Mouse (Mus musculus) kidney, adult 8-10 months (tissue): ENCODE results near the gene Ctdspl.

Source experiments
- DNase-seq, 2 experiments: peaks; one replicate each; pipeline ENCODE4 v3.0.0; 2022

The Ctdspl gene

GRCm38 (mm10) chr9:118920798-118921515 is 5.3 kb upstream of the Ctdspl start:
- DNase-seq: peak; percentile 71 to 85

DNA sequence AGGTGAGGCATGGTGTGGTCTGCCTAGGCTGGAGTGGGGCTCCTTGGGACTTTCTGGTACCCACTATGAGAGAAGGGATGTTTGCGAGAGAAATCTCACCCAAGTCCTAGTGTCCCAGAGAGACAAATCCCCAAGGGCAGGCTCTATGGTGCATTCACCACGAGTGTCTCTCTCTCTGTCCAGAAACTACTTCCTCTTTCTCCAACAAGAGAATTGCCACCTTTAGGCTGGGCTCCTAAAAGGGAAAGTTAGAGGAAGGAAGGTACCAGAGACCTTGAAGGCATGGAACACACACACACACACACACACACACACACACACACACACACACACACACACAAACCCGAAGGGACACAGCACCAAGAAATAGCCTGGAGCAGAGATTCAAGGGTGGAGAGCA is 4.3 kb upstream of the Ctdspl start:
- DNase-seq: no peak

GRCm38 (mm10) chr9:118924554-118925085 is 1.6 kb upstream of the Ctdspl start:
- no peak for DNase-seq

- DNase-seq: peak; percentile 96 to 98
Measured at GRCm38 (mm10) chr9:118925286-118926110, 755 bp upstream of the Ctdspl start.

GRCm38 (mm10) chr9:118926688-118927321 is 552 bp downstream of the Ctdspl start:
- peak; percentile 40 to 46 for DNase-seq

DNA sequence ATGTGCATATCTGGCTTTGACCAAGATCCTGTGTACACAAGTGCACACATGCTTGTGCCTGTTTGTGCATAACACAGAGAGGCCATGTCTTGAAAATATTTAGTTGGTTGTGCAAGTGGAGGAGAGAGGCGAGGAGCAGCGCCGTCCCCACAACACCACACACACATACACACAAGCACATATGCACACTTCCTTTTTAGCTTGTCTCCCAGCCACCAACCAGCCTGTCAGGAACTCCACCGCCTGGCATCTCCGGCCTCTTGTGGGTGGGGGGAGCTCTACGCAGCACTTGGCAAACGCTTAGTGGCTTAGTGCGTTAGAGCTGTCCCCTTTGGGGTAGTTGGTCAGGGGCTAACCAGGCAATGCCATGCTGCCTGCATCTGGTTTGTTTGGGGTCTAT is 1.2 kb downstream of the Ctdspl start:
- no peak for DNase-seq

GRCm38 (mm10) chr9:118928007-118928406 is 1.8 kb downstream of the Ctdspl start:
- no peak for DNase-seq

DNA sequence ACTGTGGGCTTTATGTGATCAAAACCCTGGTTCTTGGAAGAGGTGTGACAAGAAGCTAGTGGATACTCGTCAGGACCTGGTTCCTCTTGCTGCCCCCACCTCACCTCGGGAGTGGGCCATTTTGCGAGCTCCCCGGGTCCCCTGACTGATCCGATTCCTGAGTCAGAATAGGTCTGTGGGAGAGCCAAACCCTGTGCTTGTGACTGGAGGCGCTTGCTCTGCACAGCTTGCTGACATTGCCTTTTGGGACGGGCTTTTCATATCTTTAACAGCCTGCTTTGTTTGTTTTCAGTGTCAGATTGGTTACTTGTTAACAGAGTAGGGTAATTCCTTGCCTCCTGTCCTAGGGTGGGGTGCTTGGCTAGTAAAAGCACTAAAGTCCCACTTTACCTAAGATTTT is 2.4 kb downstream of the Ctdspl start:
- peak; percentile 73 to 78 for DNase-seq

DNA sequence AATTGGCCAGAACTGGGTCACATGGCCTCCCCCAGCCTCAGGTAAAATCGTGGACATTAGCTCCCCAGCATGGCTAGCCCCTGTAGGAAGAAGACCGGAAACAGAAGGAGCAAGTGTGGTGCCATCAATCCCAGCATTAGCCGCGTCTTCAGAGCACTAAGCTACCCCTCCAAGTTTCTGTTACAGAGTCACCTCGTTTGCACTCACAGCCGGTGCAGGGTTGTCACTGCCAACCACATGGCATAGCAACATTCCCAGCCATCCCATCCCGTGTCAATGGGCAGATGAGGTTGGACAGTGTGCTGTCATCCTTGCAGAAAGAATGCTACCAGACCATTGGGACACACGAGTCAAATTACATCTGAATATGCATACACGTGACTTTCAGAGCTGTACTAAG is 4.4 kb downstream of the Ctdspl start:
- DNase-seq: no peak

DNA sequence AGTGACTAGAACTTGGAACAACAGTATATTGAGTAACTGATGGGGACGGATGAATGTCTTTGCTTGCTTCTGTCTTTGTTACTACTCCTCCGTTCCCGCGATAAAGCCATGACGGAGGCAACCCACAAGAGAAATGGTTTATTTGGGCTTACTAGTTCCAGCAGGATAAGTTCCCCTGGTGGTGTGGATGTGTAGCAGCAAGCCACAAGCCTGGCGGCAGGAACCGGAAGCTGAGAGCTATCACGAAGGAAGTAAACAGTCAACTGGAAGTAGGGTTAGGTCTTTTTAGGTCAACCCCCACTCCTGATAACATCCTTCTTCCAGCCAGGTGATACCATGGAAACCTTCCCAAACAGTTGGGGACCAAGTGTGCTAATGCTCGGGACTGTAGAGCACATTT is 7.5 kb downstream of the Ctdspl start:
- DNase-seq: no peak

DNA sequence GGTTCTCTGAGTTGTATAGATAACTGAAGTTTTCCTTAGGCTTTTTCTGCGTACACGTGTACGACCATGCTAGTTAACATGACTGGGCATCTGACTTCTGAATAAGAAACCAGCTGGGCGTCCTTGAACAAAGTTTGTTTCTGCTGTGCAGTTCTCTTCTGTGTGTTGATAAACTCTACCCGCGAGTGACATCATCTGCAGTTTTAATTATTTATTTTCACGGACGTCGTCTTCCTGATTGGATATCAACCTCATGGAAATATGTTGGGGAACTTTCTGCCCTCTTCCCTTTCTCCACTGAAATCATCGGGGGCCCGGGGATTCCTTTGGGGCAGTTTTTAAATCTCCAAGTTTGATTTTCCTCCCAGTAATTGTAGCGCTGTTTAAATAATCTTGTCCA is 8.1 kb downstream of the Ctdspl start:
- no peak for DNase-seq

- no peak for DNase-seq
Measured at GRCm38 (mm10) chr9:118935098-118935497, 8.8 kb downstream of the Ctdspl start.

- DNase-seq: peak in 1 of 2 experiments; percentile 56
Measured at GRCm38 (mm10) chr9:118936071-118936470, 9.8 kb downstream of the Ctdspl start.

DNA sequence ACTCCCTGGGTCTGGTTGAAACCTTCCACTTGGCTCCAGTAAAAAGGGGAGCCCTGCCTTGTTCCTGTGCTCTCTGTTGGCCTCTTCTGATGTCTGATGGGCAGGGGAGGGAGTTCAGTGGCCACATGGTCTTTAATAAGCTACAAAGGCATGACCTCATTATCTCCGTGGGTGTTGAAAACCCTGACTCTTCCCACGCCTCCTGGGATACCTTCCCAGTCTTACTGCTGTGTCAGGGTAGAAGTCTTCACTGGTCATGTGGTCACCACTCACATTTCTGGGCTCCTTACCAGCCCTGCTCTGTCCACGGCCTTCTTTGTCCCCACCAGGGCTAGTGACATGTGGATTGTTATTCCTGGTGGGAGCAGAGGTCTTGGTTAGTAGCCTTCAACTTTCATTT is 11.3 kb downstream of the Ctdspl start:
- DNase-seq: peak; percentile 75 to 76

GRCm38 (mm10) chr9:118939410-118939809 is 13.2 kb downstream of the Ctdspl start:
- DNase-seq: peak; percentile 54 to 69

- peak in 1 of 2 experiments; percentile 48 for DNase-seq
Measured at GRCm38 (mm10) chr9:118939831-118940230, 13.6 kb downstream of the Ctdspl start.

GRCm38 (mm10) chr9:118940591-118941207 is 14.4 kb downstream of the Ctdspl start:
- DNase-seq: no peak

- DNase-seq: no peak
Measured at GRCm38 (mm10) chr9:118942030-118942429, 15.8 kb downstream of the Ctdspl start.

DNA sequence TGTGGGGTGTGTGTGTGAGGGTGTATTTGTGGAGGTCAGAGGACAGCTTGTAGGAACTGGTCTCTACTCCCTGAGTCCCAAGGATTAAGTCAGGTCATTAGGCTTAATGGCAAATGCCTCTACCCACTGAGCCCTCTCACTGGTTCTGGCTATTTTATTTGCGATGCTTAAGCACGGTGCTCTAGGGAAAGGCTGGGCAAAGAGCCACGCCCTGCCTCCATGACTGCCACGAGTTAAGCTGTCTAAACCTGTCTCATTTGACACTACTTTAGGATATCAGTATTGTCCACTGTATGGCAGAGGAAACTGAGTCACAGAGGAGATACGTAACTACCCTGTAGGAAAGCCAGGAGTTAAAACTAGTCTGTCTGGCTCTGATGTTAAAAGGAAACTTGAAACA is 17.7 kb downstream of the Ctdspl start:
- no peak for DNase-seq

DNA sequence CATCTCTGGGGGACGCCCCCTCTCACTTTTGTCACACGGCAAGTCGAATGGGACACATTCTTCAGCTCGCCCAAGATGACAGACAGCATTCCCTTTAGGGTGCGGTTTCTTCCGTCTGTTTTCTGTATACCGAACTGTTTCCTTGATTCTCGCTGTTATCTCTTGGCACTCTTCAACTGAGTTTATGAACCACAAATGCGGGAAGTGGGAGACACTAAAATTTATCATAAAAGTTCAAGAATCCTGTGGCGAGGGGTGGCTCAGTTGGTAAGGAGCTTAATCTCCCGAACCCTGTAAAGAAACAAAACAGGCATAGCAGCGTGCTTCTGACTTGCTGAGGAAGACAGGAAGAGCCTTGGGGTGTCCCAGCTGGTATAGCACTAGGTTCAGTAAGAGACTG is 18.1 kb downstream of the Ctdspl start:
- DNase-seq: no peak

DNA sequence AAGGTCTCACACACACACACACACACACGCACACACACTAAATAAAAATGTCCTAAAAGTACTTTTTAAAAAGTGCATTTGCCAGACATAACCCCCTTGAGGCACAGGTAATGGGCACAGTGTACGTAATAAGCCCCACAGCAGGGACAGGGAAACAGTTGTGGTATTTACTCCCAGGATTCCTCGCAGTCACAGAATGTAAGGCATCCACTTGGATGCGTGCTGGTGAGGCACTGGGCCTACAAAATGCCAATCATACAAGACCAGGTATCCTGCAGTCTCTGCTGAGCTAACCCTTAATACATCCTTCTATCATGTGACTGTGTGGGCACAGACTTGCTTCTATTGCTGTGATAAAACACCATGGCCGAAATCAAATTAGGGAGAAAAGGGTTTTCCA is 22.2 kb downstream of the Ctdspl start:
- DNase-seq: no peak

- no peak for DNase-seq
Measured at GRCm38 (mm10) chr9:118949124-118949523, 22.9 kb downstream of the Ctdspl start.

GRCm38 (mm10) chr9:118949654-118950053 is 23.4 kb downstream of the Ctdspl start:
- DNase-seq: no peak
